Mouse (Mus musculus) liver, adult 2 months (tissue): ENCODE data around the gene Sec24c.

Experiments used
- CTCF ChIP-seq: fragments of 200-500 bp; IDR thresholded peaks from 2 replicates; pipeline ENCODE4 v1.5.1; 2011; ENCODE audit warnings: low read depth, low read length, control low read depth
- POLR2A ChIP-seq: fragments of 200-500 bp; IDR thresholded peaks from 2 replicates; pipeline ENCODE4 v1.6.1; 2011; ENCODE audit warnings: low read length, control low read depth; ENCODE audit not compliant: insufficient read depth; ENCODE audit errors: extremely low read depth

- TF ChIP-seq CTCF (no peak), POLR2A (no peak)
Observed at GRCm38 (mm10) chr14:20677906-20678305, 3.8 kb downstream of the Sec24c start.
